Mouse (Mus musculus) Muller cell, postnatal 12 days (primary cell): Measurements from ENCODE around the gene Rhof.
A peak's percentile ranks its signal among the peaks of the same experiment; 100 is the strongest.

ENCODE experiments used
- DNase-seq: peaks from one replicate; pipeline ENCODE4 v3.0.0-alpha.2; 2015; ENCODE audit errors: inconsistent ontology term

Gene Rhof

DNA sequence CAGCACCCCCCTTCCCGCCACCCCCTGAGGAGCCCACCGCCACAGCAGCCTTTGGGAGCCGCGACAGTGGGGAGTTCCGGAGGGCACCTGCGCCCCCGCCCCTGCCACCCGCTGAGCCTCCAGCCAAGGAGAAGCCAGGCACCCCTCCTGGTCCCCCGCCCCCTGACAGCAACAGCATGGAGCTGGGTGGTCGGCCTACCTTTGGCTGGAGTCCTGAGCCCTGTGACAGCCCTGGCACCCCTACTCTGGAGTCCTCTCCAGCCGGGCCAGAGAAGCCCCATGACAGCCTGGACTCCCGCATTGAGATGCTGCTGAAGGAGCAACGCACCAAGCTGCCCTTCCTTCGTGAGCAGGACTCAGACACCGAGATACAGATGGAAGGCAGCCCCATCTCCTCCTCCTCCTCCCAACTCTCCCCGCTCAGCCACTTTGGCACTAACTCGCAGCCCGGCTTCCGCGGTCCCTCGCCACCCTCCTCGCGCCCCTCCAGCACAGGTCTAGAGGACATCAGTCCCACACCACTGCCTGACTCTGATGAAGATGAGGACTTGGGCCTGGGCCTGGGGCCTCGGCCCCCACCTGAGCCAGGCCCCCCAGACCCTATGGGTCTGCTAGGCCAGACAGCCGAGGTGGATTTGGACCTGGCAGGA, 15.7 kb upstream of the Rhof start:
- no peak for DNase-seq

DNA sequence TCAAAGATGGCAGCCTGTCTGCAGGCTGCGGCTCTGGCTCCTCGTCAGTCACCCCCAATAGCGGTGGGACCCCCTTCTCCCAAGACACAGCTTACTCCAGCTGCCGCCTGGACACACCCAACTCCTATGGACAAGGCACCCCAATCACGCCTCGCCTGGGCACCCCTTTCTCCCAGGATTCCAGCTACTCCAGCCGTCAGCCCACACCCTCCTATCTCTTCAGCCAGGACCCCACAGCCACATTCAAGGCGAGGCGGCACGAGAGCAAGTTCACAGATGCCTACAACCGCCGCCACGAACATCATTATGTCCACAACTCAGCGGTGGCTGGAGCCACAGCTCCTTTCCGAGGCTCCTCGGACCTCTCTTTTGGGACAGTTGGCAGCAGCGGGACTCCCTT, 15.1 kb upstream of the Rhof start:
- DNase-seq = no peak

DNA sequence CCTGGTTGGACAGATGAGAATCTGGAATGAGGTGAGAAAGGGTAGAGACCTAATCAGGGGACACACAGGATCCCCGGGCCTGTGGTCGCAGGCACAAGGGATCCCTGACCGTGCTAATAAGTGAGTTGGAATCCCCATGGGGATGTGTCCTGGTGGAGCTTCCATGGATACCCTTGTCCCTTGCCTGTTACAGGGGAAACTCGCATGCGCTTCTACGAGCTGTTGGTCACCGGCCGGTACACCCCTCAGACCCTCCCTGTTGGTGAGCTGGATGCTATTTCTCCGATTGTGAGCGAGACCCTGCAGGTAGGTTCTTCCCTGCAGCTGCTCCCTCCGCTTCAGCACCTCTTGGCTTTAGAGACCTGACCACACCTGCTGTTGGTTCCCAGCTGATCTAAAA, 13.9 kb upstream of the Rhof start:
- no peak for DNase-seq

DNA sequence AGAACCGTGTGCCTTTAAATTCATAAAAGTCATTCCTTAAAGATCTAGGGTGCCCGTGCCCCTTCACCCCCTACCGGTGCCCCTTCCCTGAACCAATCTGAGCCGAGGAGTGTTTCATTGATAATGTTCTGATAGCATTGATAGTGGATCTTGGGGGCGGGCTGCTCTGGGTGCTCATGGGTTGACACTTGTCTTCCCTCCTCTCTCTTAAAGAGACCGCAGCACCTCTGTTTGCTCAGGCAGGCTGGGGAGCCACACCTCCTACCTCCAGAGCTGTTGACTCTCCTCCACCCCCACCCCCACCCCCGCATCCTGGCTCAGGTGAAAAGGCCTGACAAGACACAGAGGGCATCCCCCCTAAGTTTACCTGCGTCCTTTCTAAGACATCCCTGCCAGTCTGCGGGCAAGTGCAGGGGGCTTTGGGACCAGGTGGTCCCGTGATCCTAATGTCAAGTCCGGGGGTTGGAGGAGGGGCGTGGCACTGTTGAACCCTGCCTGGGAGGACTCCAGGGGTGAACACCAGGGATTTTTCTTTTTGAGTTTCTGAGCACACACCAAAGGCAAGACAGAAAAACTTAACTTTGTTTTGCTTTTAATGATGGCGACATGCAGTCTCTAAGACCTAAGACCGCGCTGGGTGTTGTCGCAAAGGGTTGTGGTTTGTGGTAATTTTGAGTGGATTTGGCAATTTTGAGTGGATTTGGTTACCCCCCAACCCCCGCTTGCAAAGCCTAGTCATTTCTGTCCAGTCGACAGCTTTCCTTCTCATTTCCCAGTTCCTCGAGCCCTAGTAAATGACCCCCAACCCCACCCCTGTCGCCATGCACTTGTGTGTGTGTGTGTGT, 12.5 kb upstream of the Rhof start:
- peak; percentile 12 for DNase-seq

DNA sequence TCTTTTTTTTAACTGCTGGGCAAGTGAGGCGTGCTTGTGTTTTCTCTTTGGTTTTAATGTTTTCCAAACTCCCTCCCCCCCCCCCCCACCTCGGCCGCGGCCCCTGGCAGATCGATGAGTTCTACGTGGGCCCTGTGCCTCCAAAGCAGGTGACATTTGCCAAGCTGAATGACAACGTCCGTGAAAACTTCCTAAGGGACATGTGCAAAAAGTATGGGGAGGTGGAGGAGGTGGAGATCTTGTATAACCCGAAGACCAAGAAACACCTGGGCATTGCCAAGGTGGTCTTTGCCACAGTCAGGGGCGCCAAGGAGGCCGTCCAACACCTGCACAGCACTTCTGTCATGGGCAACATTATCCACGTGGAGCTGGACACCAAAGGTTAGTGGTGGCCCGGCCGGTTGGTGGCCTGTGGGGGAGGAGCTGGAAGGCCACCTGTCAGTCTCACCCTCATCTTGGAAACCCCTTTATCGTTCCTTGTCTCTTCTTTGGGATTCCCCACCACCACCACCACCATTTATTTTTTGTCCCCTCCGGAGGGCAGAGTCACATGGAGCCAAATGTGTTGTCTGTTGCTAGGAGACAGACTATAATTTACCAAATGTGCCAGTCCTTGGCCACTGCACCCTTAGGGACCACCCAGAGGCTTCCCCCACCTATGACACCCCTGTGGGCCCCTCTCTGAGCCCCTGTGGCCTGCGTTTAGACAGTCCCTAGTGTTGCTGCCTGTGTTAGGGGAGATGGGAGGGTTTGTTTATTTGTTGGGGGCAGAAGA, 11.7 kb upstream of the Rhof start:
- DNase-seq = peak; percentile 35

DNA sequence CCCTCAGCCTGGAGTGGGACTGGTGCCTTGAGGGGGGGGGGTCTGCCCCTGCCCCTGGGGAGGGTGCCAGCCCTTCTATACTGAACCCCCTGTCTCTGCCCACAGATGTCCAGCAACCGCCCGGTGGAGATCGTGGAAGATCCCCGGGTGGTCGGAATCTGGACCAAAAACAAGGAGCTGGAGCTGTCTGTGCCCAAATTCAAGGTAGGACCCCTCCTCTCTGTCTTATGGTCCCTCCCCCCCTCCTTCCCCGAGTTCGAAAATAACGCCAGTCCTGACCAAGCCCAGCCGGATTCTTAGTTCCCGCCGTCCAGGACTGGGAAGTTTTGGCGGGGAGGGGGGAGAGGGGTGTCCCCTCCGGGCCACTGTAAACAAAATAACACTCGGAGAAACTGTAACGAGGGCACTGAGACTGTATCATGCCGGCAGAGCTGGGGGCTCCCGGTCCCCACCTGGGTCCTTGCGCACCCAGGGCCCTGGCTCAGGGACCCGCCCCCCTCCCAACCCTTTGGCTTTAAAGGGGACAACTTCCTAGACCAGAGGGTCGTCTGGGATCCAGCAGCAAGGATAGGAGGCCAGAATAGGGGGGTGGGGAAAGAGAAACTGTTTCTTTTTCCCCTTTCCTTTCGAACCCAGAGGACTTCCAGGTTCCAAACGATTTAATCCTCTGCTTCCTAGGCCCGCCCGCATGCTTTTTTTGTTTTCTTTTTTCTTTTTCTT, 10.9 kb upstream of the Rhof start:
- DNase-seq = peak; percentile 59

DNA sequence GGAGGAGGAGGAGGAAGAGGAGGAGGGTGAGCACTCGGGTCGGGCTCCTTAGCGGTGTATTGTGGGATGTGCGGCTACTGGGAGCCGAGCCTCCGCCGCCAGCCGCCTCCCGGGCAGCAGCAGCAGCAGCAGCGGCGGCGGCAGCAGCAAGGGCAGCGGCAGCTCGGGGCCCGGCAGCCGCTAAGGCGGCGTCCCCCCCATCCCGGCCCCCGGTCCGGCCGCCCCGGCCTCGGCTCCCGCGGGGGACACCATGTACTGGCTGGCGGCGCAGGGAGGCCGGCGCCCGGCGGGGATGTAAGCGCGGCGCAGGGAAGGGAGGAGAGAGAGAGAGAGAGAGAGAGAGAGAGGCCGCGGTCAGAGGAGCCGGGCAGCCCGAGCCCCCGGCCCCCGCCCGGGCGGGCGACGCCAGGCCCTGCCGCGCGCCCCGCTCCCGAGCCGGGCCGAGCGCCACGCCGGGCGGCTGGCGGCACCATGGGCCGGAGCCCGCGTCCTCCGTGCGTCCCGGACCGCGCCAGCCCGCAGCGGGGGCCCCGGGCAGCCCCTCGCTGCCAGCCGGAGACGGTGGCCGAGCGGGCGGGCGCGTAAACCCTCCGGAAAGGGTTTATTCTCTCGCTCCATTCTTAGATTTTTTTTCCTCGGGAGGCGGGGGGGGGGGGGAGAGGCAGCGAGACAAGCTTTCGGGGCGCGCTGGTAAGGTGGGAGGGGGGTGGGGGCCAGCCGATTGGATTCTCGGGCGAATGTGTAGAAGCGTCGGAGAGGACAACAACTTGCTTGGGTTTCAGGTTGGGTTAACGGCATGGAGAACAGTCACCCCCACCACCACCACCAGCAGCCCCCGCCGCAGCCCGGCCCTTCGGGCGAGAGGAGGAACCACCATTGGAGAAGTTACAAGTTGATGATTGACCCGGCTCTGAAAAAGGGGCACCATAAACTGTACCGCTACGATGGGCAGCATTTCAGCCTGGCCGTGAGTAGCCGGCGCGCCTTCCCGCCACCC, 10.0 kb upstream of the Rhof start, which contains the start of gene Setd1b:
Gene Setd1b, plus strand, starts transcription at position 33 of the 997 bp plus-strand sequence.
- DNase-seq = peak; percentile 56

DNA sequence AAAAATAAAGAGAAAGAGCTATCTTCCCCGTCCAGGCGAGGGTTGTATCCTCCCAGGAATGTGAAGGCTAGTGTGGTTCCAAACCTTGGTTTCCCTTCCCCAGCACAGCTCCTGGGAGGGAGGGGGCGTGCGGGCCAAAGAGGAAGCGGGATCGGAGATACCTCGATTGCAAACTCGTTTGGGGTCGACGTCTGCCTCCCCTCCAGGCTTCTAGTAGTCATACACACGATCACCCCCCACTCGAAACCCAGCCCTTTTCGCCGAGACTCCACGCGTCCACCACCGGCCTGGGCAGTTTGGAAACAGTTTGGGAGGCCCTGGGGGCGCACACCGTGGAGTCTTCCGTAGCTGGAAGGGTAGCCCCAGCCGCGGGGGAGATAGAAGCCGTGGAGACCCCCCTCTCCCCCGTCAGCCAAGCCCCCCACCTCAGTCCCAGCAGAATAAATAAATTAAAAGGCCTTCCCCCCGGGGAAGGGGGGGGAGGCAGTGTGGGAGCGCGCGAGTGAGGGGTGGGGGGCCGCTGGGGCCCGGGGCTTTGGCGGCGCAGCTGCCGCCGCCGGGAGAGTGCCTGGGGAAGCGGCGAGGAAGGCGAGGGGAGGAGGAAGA, 9.2 kb upstream of the Rhof start:
- DNase-seq = peak; percentile 77

DNA sequence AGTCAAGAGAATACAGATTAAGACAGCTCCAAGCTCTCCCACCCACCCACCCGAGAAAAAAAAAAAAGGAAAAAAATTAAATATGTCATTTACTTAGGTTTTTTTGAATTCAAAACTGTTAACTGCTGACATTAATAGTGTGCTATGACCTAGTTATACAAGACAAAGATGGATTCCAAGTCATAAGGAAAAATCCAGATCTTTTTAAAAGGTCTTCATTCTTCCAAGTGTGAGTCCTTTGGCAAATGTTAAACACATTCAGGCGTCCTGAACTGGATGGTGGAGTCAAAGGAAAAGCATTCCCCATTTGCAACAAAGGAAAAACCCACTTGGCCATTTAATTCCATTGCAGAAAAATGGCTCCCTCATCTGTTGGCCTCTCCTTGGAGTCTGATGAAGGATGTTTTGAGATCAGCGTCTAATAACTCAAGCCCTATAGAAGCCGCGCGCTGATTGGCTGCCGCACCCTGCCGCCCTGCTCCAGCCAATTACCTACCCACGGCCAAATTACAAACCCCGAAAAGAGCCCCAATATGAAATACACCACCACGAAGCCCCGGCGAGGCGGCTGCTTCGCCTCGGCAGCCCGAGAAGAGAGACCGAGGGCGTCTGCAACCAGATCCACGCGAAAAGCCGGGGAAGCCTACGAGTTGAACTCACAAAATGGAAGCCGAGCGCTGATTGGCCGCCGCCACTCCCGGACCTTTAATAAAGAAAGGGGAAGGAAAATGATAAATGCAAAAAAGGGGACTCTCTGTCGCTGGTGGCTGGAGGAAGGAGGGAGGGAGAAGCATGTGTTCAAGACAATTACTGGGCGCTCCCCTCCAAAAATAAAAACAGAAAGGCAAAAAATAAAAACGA, 8.4 kb upstream of the Rhof start:
- DNase-seq = peak; percentile 93

DNA sequence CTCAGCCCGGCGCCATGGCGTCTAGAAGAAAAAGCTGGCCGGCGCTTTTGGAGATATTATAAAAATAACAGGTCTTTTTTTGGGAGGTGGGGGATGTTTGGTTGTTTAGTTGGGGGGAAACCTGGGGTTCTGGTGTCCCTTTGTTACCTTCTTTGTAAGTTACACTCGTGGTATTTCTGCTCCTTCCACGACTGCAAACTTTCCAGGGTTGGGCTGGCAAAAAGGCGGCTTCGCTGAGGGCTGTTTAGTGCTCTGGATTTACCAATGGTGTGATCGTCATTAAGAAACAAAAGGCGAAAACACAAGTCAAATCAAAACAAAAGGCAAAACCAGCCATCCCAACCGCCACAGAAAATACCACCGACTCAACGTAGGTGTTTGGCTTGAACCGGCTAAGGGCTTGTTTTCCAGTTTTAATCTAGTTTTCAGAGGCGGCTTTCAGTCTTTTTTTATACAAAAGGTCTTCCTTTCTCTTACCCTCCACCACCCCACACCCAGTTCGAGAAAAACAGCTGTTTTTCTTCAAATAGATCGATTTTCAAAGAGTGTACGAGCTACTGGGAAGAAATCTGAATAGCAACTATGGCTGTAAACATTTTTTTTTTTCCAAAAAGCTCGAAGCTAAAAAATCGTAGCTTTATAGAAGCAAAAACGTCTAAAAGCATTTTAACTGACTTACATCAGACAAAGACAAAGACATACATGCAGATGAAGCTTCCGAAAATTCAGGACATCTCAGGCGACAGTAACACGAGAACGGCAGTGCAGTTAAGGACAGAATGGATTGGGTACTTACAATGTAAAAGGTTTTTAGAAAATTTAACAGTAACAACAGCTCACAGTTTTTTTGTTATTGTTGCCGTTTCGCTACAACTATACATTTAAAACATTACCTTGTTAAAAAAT, 7.5 kb upstream of the Rhof start:
- DNase-seq = peak; percentile 48

DNA sequence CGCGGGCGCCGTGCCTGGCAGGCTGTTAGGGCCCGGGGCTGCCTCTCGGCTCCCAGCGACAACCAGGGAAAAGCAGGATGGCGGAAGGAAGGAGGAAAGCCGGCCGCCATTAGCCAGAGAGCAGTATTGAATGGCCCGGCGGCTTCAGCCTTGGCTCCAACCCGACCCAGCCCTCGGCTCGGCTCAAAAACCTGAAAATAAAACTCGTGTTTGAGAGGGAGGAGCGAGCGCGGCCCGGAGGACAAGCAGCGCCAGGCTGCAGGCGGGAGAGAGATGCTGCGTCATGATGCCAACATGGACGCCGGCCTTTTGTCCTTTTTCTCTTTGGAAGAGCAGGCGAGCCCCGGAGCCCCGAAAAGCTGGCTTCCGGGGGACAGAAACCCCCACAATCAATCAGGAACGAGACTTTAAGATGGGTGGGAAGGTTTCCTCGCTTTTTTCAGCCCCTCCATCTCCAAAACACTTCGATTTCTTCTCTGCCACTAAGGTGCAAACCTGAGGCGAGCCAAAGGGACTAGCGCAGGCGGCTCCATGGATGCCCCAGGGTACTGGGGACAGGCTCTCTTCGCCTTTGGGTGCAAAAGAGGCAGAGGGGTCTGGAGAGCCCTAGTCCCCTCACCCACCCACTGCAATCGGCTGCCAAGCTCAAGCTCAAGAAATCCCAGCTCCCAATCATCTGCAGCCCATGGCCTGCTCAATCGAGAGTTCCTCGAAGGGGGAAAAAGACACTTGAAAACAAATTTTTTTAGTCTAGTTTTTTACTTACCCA, 6.6 kb upstream of the Rhof start:
- peak; percentile 87 for DNase-seq

DNA sequence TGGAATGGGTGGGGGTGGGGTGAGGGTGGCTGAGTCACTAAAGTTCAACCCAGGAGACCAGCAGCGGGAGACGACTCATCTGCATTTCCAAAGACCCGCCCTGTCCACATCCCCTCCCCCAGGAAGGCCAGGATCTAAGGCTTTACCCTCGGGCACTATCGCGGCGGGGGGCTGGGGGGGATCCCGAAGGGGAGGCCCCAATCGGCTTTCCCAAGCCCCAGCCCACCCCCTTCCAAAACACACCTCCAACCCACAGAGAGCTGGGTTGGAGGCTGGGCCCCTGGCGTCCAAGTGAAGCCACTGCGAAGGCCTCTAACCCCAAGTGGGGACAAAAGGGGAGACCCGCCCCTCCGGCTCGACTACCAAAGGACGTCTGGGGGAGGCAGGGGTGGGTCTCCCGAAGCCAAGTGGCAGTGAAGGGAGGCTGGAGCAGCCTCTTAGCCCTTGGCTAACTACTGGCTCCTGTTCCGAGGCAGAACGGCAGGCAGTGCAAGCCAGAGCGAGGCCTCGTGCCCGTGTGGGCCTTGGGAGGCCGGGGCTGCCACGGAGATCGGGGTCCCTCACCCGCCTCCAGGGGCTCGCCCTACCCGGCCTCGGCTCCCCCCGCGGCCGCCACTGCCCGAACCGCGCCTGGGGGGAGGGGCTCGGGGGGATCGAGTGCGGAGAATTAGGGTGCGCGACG, 5.9 kb upstream of the Rhof start:
- DNase-seq = peak; percentile 98

DNA sequence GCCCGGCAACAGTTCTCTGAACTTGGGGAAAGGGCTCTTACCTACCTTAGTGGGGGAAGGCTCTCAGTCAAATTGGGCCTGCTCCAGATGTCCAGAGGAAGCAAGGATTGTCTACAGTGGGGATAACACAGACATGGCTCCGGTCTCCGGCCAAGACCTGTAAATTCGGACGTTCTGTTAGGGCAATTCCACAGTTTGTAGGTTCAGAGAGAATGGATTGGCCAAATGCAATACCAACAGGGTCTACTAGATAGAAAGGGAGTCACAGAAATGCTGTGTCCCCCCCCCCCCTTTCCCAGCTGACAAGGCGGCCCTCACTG, 5.4 kb upstream of the Rhof start:
- no peak for DNase-seq

DNA sequence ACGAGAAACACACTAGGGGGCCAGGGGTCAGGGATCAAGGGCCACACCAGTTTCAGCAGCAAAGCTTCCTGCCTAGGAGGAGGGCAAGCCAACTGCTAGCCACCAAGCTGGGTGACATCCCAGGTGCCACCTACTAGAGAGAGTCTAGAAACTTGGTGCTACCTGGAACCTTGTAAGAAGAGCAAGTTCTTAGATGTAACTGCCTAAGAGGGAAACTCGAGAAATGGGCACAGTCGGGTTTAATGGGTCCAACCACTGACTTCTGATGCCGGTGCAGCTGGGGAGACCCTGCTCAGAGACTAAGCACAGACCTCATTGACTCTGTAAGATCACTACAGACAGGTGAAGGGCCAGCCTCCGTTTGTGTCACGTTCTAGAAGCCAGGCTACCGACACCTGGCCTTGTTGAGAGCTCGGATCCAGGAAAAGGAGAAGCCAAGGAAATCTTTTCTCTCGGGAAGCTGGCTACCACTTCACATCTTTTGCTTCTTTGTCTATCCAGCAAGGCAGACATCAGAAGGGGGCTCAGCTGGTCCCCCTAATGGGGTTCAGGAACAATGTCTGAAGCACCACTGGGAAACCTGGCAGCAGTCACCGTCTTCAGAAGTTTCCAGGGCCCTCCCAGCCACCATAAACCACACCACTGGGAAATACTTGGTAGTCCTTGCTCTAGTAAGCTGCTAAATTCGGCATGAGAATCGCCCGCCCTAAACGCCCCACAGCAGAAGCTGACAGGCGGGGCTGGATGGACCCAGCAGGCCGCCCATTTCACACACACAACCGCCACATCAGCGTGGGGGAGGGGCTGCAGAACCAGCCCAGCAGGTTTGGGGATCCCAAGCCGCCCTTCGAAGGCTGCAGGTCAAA, 4.8 kb upstream of the Rhof start:
- DNase-seq = peak; percentile 90

DNA sequence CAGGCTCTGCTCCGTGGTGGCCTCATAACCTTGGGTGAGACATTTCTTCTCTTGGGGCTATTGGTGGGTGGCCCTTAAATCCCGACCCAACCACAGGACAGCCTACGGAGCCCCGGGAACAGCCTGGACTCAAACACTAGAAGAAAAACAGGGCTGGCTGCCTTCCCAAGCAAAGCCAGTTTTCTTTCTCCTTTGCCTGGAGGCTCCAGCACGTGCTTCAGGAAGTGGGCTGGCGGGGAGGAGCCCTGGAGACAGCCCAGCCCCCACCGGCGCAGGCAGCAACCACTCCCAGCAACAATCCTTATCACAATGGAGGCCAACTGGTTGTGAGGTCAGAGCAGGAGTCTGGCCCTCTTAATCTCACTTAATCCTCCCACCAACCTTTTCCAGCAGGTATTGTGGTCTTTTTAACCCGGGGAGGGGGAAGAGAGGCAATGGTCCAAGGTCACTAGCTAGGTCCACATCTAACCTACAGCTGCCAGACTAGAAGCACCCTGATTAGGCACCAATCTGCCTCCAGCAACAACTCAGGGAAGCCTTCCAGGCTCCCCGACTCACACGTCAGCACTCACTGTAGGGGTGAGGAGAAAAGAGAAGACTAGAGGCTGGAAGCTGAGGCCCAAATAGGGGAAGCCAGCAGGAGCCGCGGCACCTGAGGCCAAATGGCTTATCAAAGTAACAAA, 4.0 kb upstream of the Rhof start:
- peak; percentile 89 for DNase-seq
